Mouse (Mus musculus) stomach, postnatal 0 days (tissue): ENCODE data around the gene Nmral1.

Experiments used
- CTCF ChIP-seq: IDR thresholded peaks from 2 replicates; pipeline ENCODE4 v1.5.1; 2016; ENCODE audit warnings: antibody characterized with exemption, low read depth, mild to moderate bottlenecking, moderate library complexity
- EP300 ChIP-seq: optimal IDR thresholded peaks from 2 replicates; pipeline ENCODE3; 2016; ENCODE audit warnings: antibody characterized with exemption

GRCm38 (mm10) chr16:4661605-4662004, 57.6 kb downstream of the Nmral1 start:
- no peak for TF ChIP-seq EP300
- TF ChIP-seq CTCF = no peak
